Mouse (Mus musculus) hindbrain, embryonic 14.5 days (tissue): ENCODE data around the gene Tubb5. TPM values are rescaled to one million over a fixed set of nuclear protein-coding genes. Genes with fewer than 3 reads are reported as not detected.
A peak's percentile ranks its signal among the peaks of the same experiment; 100 is the strongest.

Experiments used
- ATAC-seq: fragments of 200-750 bp; cut with Nextera tagmentation; 2 replicates; pipeline ENCODE4 v1.8.0; 2017; ENCODE audit warnings: moderate number of reproducible peaks, mild to moderate bottlenecking, moderate TSS enrichment, moderate library complexity; ENCODE audit not compliant: low FRiP score
- DNase-seq: peaks from one replicate; pipeline ENCODE4 v3.0.0-alpha.2; 2015; ENCODE audit warnings: low spot score
- H3K27ac ChIP-seq: fragments of 300-500 bp; sonication (generic); 2 replicates; pipeline ENCODE4 v1.5.1; 2014; ENCODE audit warnings: mild to moderate bottlenecking, moderate library complexity
- H3K27me3 ChIP-seq: fragments of 300-500 bp; sonication (generic); 2 replicates; pipeline ENCODE4 v1.6.1; 2014; ENCODE audit warnings: mild to moderate bottlenecking, low read length, mixed read lengths; ENCODE audit not compliant: control insufficient read depth, insufficient read depth
- H3K36me3 ChIP-seq: fragments of 300-500 bp; sonication (generic); replicated peaks from 2 replicates; pipeline ENCODE4 v1.6.1; 2014; ENCODE audit not compliant: control insufficient read depth, insufficient read depth
- H3K4me1 ChIP-seq: fragments of 300-500 bp; sonication (generic); replicated peaks from 2 replicates; pipeline ENCODE4 v1.6.1; 2014; ENCODE audit warnings: antibody characterized with exemption, low read length, mixed read lengths; ENCODE audit not compliant: control insufficient read depth, insufficient read depth
- H3K4me2 ChIP-seq: fragments of 300-500 bp; sonication (generic); replicated peaks from 2 replicates; pipeline ENCODE4 v1.6.1; 2014; ENCODE audit warnings: mild to moderate bottlenecking, moderate library complexity
- H3K4me3 ChIP-seq: fragments of 300-500 bp; sonication (generic); replicated peaks from 2 replicates; pipeline ENCODE4 v1.5.1; 2014; ENCODE audit warnings: mild to moderate bottlenecking, low read length
- H3K9ac ChIP-seq: fragments of 300-500 bp; sonication (generic); 2 replicates; pipeline ENCODE4 v1.6.1; 2014
- H3K9me3 ChIP-seq: fragments of 300-500 bp; sonication (generic); 2 replicates; pipeline ENCODE4 v1.6.1; 2016; ENCODE audit warnings: low read length; ENCODE audit not compliant: control insufficient read depth
- WGBS: fragments of 180-500 bp; shearing (Covaris S2); extraction: QIAGEN DNeasy Blood & Tissue Kit; methylation state at CpG from one replicate; pipeline ENCODE4 v1.1.7; 2014; 5-methylcytosine and 5-hydroxymethylcytosine counted together
- polyA plus RNA-seq: library from polyadenylated mRNA; unstranded; fragments of >200 nt; fragmentation: Nextera tagmentation; extraction: Ambion mirVana; gene quantifications from 2 replicates; pipeline ENCODE4 v1.2.1, GENCODE M21; 2014

Gene Tubb5
- polyA plus RNA-seq, 1 experiment from 2014 or later: 1,664 TPM

- Histone ChIP-seq H3K36me3 (peaks cover 65% of the 10 kb centered on the region), H3K4me3 (peak overlapping the region; percentile 84), H3K27ac (no peak overlapping the region), H3K9ac (peak overlapping the region; percentile 99), H3K4me2 (peak overlapping the region; percentile 83), H3K27me3 (no peaks in the 10 kb centered on the region), H3K9me3 (no peaks in the 10 kb centered on the region), H3K4me1 (peaks cover 39% of the 10 kb centered on the region)
- WGBS: 72% methylated on average over 26 of the region's 26 CpGs
- ATAC-seq: no peak
- DNase-seq: no peak
Observed at GRCm38 (mm10) chr17:35834696-35835422, 3.2 kb downstream of the Tubb5 start.

- DNase-seq (no peak), ATAC-seq (no peak)
- Histone ChIP-seq H3K36me3 (peaks cover 67% of the 10 kb centered on the region), H3K27me3 (no peaks in the 10 kb centered on the region), H3K4me2 (peak overlapping the region; percentile 83), H3K4me1 (peaks cover 31% of the 10 kb centered on the region), H3K27ac (no peak overlapping the region; the same call in 1 of the 2 replicates), H3K9ac (peak overlapping the region; percentile 33; the same call in 1 of the 2 replicates), H3K9me3 (no peaks in the 10 kb centered on the region), H3K4me3 (peak overlapping the region; percentile 84; the same call in 1 of the 2 replicates)
- WGBS: 48% methylated on average over 5 of the region's 5 CpGs
Observed at GRCm38 (mm10) chr17:35833894-35834293, 4.2 kb downstream of the Tubb5 start.

DNA sequence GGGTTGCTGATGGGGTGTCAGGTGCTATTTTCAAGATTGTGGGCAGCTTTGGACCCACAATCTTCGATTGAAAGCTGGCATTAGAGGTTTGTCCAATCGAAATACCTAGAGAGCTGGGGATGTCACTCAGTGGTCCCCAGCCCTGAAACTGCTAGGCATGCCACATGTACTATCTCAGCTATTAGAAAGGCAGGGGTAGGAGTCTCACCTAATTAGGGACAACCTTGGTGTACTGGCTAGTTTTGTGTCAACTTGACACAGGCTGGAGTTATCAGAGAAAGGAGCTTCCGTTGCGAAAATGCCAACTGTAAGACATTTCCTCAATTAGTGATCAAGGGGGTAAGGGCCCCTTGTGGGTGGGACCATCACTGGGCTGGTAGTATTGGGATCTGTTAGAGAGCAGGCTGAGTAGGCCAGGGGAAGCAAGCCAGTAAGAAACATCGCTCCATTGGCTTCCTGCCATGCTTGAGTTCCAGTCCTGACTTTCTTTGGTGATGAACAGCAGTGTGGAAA is 4.8 kb downstream of the Tubb5 start:
- ATAC-seq: no peak
- Histone ChIP-seq H3K36me3 (peaks cover 73% of the 10 kb centered on the region), H3K9me3 (no peaks in the 10 kb centered on the region), H3K4me2 (0 out of 2 replicates have a peak overlapping the region, but pooled peaks have one; percentile 83), H3K27ac (no peak overlapping the region), H3K4me3 (0 out of 2 replicates have a peak overlapping the region, but pooled peaks have one; percentile 84), H3K9ac (0 out of 2 replicates have a peak overlapping the region, but pooled peaks have one; percentile 33), H3K27me3 (no peaks in the 10 kb centered on the region), H3K4me1 (peaks cover 31% of the 10 kb centered on the region)
- no peak for DNase-seq
- 30% methylated on average over 5 of the region's 5 CpGs for WGBS

DNA sequence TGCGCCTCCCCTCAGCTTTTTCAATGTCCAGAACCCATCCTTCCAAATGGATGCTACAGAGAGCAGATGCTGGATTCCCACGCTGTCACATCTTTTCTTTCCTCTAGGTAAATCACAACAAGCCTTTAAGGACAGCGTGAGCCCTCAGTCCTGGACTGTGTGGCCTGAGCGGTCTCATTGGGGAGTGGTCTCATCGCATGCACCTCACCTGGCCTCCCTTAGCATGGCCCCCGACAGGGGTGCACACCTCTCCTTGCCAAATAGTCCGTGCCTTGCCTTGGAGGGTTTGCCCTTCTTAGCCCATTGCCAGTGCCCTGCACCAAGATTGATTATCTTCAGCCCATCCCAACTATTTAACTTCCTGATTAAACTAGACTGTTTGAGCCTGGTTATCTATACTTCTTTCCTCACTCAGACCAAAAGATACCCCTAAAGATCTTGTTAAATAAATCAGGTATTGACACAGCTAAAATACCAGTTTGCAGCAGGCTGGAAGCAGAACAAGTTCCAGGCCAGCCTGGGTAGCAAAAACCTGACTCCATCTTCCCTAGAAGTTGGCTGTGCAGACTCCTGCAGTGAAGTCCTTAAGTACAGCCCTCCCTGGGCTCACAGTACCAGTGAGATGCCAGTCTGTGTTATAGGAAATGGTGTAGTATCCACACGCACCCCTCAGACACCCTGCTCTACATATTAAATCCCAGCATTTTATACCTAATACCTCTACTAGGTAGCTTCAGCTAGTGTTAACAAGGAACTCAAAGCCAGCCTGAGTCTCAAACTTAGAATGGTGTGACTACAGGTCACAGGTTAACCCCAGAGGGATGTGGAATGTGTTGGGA is 5.5 kb downstream of the Tubb5 start:
- 67% methylated on average over 8 of the region's 8 CpGs for WGBS
- Histone ChIP-seq H3K27me3 (no peaks in the 10 kb centered on the region), H3K27ac (no peak overlapping the region), H3K4me2 (no peak overlapping the region), H3K9ac (0 out of 2 replicates have a peak overlapping the region, but pooled peaks have one; percentile 33), H3K4me3 (no peak overlapping the region), H3K36me3 (peaks cover 79% of the 10 kb centered on the region), H3K4me1 (peaks cover 31% of the 10 kb centered on the region), H3K9me3 (no peaks in the 10 kb centered on the region)
- DNase-seq (no peak), ATAC-seq (no peak)

DNA sequence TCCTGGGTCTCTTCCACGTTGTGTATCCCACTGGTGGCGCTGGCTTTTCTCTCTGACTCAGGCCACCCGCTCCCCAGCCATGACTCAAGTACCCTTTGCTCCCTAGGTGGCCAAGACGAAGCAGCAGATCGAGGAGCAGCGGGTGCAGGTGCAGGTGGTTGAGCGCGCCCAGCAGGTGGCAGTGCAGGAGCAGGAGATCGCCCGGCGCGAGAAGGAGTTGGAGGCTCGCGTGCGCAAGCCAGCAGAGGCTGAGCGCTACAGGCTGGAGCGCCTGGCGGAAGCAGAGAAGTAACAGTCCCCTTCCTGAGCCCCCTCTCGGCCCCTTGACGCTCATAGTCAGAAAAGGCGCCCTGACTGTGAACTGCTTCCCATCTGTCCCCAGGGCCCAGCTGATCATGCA is 8.4 kb downstream of the Tubb5 start:
- peaks cover 18% of the 10 kb centered on the region for H3K4me1 ChIP-seq
- no peaks in the 10 kb centered on the region for H3K9me3 ChIP-seq
- no peaks in the 10 kb centered on the region for H3K27me3 ChIP-seq
- 3% methylated on average over 21 of the region's 21 CpGs for WGBS
- ATAC-seq: peak; percentile 55
- H3K9ac ChIP-seq: no peak overlapping the region
- peak overlapping the region; percentile 18; the same call in 1 of the 2 replicates for H3K4me2 ChIP-seq
- peak; percentile 78 for DNase-seq
- peaks cover 79% of the 10 kb centered on the region for H3K36me3 ChIP-seq
- no peak overlapping the region for H3K27ac ChIP-seq
- no peak overlapping the region for H3K4me3 ChIP-seq

GRCm38 (mm10) chr17:35825109-35825850 is 12.8 kb downstream of the Tubb5 start:
- no peak overlapping the region for H3K9ac ChIP-seq
- peaks cover 30% of the 10 kb centered on the region for H3K4me1 ChIP-seq
- DNase-seq: no peak
- H3K4me3 ChIP-seq: no peak overlapping the region
- no peak overlapping the region for H3K4me2 ChIP-seq
- H3K27me3 ChIP-seq: peaks cover 9% of the 10 kb centered on the region
- no peaks in the 10 kb centered on the region for H3K9me3 ChIP-seq
- H3K27ac ChIP-seq: no peak overlapping the region
- WGBS: 96% methylated on average over 13 of the region's 13 CpGs
- peaks cover 36% of the 10 kb centered on the region for H3K36me3 ChIP-seq
- ATAC-seq: no peak

DNA sequence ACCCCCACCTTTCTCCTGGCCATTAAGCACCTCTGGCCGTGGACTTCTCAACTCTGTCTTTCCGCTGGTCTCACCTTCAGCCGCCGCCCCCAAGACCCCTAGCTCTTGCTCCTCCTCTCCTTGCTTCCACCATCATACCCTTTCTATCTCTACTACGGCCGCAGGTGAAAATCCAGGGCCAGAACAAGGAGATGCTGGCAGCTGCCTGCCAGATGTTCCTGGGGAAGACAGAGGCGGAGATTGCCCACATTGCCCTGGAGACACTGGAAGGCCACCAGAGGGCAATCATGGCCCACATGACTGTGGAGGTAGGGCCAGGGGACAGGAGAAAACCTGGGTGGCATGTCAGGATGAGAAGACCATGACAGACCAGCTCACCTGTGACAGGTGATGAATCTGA is 13.7 kb downstream of the Tubb5 start:
- 69% methylated on average over 7 of the region's 7 CpGs for WGBS
- Histone ChIP-seq H3K27me3 (peaks cover 13% of the 10 kb centered on the region), H3K4me1 (peaks cover 30% of the 10 kb centered on the region), H3K9me3 (no peaks in the 10 kb centered on the region), H3K36me3 (peaks cover 33% of the 10 kb centered on the region), H3K9ac (peak overlapping the region; percentile 75; the same call in 1 of the 2 replicates), H3K4me2 (peak overlapping the region; percentile 67), H3K4me3 (peak overlapping the region; percentile 55), H3K27ac (0 out of 2 replicates have a peak overlapping the region, but pooled peaks have one; percentile 77)
- ATAC-seq (no peak), DNase-seq (no peak)

- Histone ChIP-seq H3K4me3 (peak within 1 kb of the TSS; percentile 55), H3K9ac (peak within 1 kb of the TSS; percentile 75), H3K36me3 (peaks cover 25% of the 10 kb centered on the region), H3K9me3 (no peaks in the 10 kb centered on the region), H3K27ac (peak within 1 kb of the TSS; percentile 77), H3K27me3 (peaks cover 15% of the 10 kb centered on the region), H3K4me2 (peak within 1 kb of the TSS; percentile 67), H3K4me1 (peaks cover 30% of the 10 kb centered on the region)
- ATAC-seq (peak; percentile 89), DNase-seq (peak; percentile 81)
- under 1% methylated on average over 43 of the region's 47 CpGs for WGBS
Observed at GRCm38 (mm10) chr17:35822964-35823937, 14.9 kb downstream of the Tubb5 start, which contains the start of gene Flot1. TSS of gene Flot1 (plus strand) at chr17:35823230.
